Mouse (Mus musculus): ENCODE data around the gene Casp9. TPM values are rescaled to one million over a fixed set of nuclear protein-coding genes. Genes with fewer than 3 reads are reported as not detected.

Gene Casp9
- polyA plus RNA-seq, 1 experiment = 7.1 TPM

DNA sequence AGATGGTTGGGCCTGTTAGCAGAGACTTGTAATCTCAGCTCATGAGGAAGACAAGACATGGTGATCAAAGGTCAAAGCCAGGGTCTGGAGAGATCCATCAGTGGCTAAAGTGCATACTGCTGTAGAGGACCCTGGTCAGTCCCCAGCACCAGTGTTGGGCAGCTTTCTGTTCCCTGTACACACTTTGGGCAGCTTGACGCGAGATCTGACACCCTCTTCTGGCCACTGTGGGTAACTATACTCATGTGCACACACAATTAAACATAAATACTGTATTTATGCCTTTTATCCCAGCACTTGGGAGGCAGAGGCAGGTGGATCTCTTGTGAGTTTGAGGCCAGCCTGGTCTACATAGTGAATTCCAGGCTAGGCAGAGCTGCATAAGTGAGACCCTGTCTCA is 17.6 kb downstream of the Casp9 start:
- peaks cover under 1% of the 10 kb centered on the region; the same call in 1 of the 2 replicates for H3K4me1 ChIP-seq
- H3K9me3 ChIP-seq = no peaks in the 10 kb centered on the region
- H3K4me3 ChIP-seq (replicated peaks) = no peak overlapping the region
- no peaks in the 10 kb centered on the region for H3K27me3 ChIP-seq (replicated peaks)
- peaks cover 99% of the 10 kb centered on the region for H3K36me3 ChIP-seq (replicated peaks; ENCODE audit: low read length)
- no peak for TF ChIP-seq FLI1 (IDR thresholded peaks at IDR 0.05; ENCODE audit: low read length)
- TF ChIP-seq GATA1 (IDR thresholded peaks at IDR 0.05; ENCODE audit: borderline replicate concordance, low read length) = no peak

GRCm38 (mm10) chr4:141811375-141811774 is 18.0 kb downstream of the Casp9 start:
- no peaks in the 10 kb centered on the region; the same call in 1 of the 2 replicates for H3K4me1 ChIP-seq
- H3K4me3 ChIP-seq (replicated peaks) = no peak overlapping the region
- H3K27me3 ChIP-seq (replicated peaks) = no peaks in the 10 kb centered on the region
- H3K36me3 ChIP-seq (replicated peaks; ENCODE audit: low read length) = peaks cover 95% of the 10 kb centered on the region
- H3K9me3 ChIP-seq = no peaks in the 10 kb centered on the region
- no peak for TF ChIP-seq FLI1 (IDR thresholded peaks at IDR 0.05; ENCODE audit: low read length)
- no peak for TF ChIP-seq GATA1 (IDR thresholded peaks at IDR 0.05; ENCODE audit: borderline replicate concordance, low read length)

DNA sequence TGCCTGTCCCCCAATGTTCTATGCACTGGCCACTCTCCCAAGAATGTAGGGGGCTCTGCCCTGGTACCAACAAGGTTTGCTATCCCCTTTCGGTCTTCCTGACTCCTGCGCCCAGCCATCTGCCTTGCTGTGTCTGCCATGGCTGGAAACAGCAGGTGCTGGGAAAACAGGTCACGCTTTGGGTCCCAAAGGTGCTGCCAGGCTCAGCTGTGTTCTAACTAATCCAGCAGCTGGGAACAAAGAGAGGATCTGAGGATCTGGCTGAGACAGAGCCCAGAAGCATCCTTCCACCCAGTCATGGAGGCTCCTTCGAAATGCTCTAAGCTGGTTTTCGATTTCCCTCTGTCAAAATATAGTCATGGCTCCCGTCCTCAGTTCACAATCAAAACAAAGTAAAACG is 22.9 kb downstream of the Casp9 start:
- TF ChIP-seq FLI1 (IDR thresholded peaks at IDR 0.05; ENCODE audit: low read length) (no peak), GATA1 (IDR thresholded peaks at IDR 0.05; ENCODE audit: borderline replicate concordance, low read length) (no peak)
- Histone ChIP-seq H3K4me1 (peaks cover 3% of the 10 kb centered on the region; the same call in 1 of the 2 replicates), H3K36me3 (replicated peaks; ENCODE audit: low read length) (peaks cover 46% of the 10 kb centered on the region), H3K9me3 (no peaks in the 10 kb centered on the region), H3K27me3 (replicated peaks) (peaks cover 11% of the 10 kb centered on the region), H3K4me3 (replicated peaks) (no peak overlapping the region)

GRCm38 (mm10) chr4:141816776-141817655 is 23.6 kb downstream of the Casp9 start:
- H3K9me3 ChIP-seq = no peaks in the 10 kb centered on the region
- TF ChIP-seq GATA1 (IDR thresholded peaks at IDR 0.05; ENCODE audit: borderline replicate concordance, low read length) (no peak), FLI1 (IDR thresholded peaks at IDR 0.05; ENCODE audit: low read length) (no peak)
- peaks cover 18% of the 10 kb centered on the region for H3K27me3 ChIP-seq (replicated peaks)
- H3K4me3 ChIP-seq (replicated peaks) = no peak overlapping the region
- peaks cover 39% of the 10 kb centered on the region for H3K36me3 ChIP-seq (replicated peaks; ENCODE audit: low read length)
- peaks cover 3% of the 10 kb centered on the region; the same call in 1 of the 2 replicates for H3K4me1 ChIP-seq

- H3K4me1 ChIP-seq = peaks cover 4% of the 10 kb centered on the region; the same call in 1 of the 2 replicates
- no peak for TF ChIP-seq GATA1 (IDR thresholded peaks at IDR 0.05; ENCODE audit: borderline replicate concordance, low read length)
- no peak for TF ChIP-seq FLI1 (IDR thresholded peaks at IDR 0.05; ENCODE audit: low read length)
Observed at GRCm38 (mm10) chr4:141817706-141818105, 24.3 kb downstream of the Casp9 start.

GRCm38 (mm10) chr4:141818861-141819260 is 25.4 kb downstream of the Casp9 start:
- H3K9me3 ChIP-seq = no peaks in the 10 kb centered on the region
- no peak for TF ChIP-seq FLI1 (IDR thresholded peaks at IDR 0.05; ENCODE audit: low read length)
- no peak for TF ChIP-seq GATA1 (IDR thresholded peaks at IDR 0.05; ENCODE audit: borderline replicate concordance, low read length)
- H3K4me3 ChIP-seq (replicated peaks) = no peak overlapping the region
- peaks cover 9% of the 10 kb centered on the region; the same call in 1 of the 2 replicates for H3K4me1 ChIP-seq
- H3K27me3 ChIP-seq (replicated peaks) = peaks cover 18% of the 10 kb centered on the region
- peaks cover 21% of the 10 kb centered on the region for H3K36me3 ChIP-seq (replicated peaks; ENCODE audit: low read length)

More at GRCm38 (mm10) chr4:141817706-141818105, 24.3 kb downstream of the Casp9 start:
- Histone ChIP-seq H3K4me3 (replicated peaks) (no peak overlapping the region), H3K27me3 (replicated peaks) (peaks cover 18% of the 10 kb centered on the region), H3K9me3 (no peaks in the 10 kb centered on the region), H3K36me3 (replicated peaks; ENCODE audit: low read length) (peaks cover 32% of the 10 kb centered on the region)

DNA sequence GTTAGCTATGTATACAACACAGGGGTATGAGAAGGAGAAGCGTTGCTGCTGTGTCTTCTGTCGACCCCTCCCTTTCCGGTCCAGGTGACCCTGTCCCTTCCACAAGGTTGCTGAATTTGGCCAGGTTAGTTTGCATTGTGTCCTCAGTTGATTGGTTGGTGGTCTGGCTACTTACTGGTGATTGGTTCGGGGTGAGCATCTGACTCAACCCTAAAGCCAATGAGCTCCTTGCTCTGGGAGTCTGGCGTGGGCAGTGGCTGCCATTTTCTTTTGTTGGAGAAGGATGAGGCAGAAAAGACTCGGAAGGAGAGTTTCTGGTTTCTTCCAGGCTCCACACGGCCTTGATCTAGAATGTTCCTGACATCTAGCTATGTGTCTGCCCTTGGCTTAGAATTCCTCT is 25.9 kb downstream of the Casp9 start:
- TF ChIP-seq GATA1 (IDR thresholded peaks at IDR 0.05; ENCODE audit: borderline replicate concordance, low read length) = no peak
- peaks cover 18% of the 10 kb centered on the region for H3K27me3 ChIP-seq (replicated peaks)
- no peaks in the 10 kb centered on the region for H3K9me3 ChIP-seq
- peaks cover 16% of the 10 kb centered on the region for H3K36me3 ChIP-seq (replicated peaks; ENCODE audit: low read length)
- H3K4me3 ChIP-seq (replicated peaks) = no peak overlapping the region
- peaks cover 9% of the 10 kb centered on the region; the same call in 1 of the 2 replicates for H3K4me1 ChIP-seq

DNA sequence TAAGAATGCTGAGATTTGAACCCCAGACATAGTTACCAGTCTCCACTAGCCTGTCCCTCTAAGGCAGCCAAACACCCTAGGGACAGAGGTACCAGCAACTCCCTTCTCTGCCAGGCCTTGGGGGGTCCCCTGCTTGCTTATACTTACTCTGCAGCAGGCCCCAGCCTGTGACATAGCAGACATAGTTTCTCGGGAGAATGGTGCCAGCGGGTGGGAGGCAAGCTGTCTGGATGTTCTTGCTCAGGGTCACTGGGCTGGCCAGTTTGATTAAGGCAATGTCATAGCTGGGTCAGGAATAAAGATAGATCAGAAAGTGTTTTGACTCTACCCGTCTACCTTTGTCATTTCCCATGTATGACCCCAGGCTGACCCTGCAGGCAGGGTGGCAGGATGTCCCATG is 27.8 kb downstream of the Casp9 start:
- Histone ChIP-seq H3K36me3 (replicated peaks; ENCODE audit: low read length) (no peaks in the 10 kb centered on the region), H3K27me3 (replicated peaks) (peaks cover 23% of the 10 kb centered on the region), H3K9me3 (no peaks in the 10 kb centered on the region), H3K4me3 (replicated peaks) (no peak overlapping the region), H3K4me1 (peaks cover 9% of the 10 kb centered on the region; the same call in 1 of the 2 replicates)
- TF ChIP-seq FLI1 (IDR thresholded peaks at IDR 0.05; ENCODE audit: low read length) (no peak), GATA1 (IDR thresholded peaks at IDR 0.05; ENCODE audit: borderline replicate concordance, low read length) (no peak)

- TF ChIP-seq GATA1 (IDR thresholded peaks at IDR 0.05; ENCODE audit: borderline replicate concordance, low read length) (no peak), FLI1 (IDR thresholded peaks at IDR 0.05; ENCODE audit: low read length) (no peak)
- Histone ChIP-seq H3K9me3 (no peaks in the 10 kb centered on the region), H3K36me3 (replicated peaks; ENCODE audit: low read length) (no peaks in the 10 kb centered on the region), H3K4me3 (replicated peaks) (no peak overlapping the region), H3K4me1 (peaks cover 9% of the 10 kb centered on the region; the same call in 1 of the 2 replicates), H3K27me3 (replicated peaks) (peaks cover 28% of the 10 kb centered on the region)
Observed at GRCm38 (mm10) chr4:141822089-141822488, 28.7 kb downstream of the Casp9 start.

- Histone ChIP-seq H3K36me3 (replicated peaks; ENCODE audit: low read length) (no peaks in the 10 kb centered on the region), H3K9me3 (no peaks in the 10 kb centered on the region), H3K27me3 (replicated peaks) (peaks cover 37% of the 10 kb centered on the region), H3K4me1 (peaks cover 7% of the 10 kb centered on the region; the same call in 1 of the 2 replicates), H3K4me3 (replicated peaks) (no peak overlapping the region)
- no peak for TF ChIP-seq FLI1 (IDR thresholded peaks at IDR 0.05; ENCODE audit: low read length)
- no peak for TF ChIP-seq GATA1 (IDR thresholded peaks at IDR 0.05; ENCODE audit: borderline replicate concordance, low read length)
Observed at GRCm38 (mm10) chr4:141822979-141823378, 29.6 kb downstream of the Casp9 start.
